Mouse (Mus musculus): ENCODE results near the gene Flvcr1.

Gene Flvcr1

DNA sequence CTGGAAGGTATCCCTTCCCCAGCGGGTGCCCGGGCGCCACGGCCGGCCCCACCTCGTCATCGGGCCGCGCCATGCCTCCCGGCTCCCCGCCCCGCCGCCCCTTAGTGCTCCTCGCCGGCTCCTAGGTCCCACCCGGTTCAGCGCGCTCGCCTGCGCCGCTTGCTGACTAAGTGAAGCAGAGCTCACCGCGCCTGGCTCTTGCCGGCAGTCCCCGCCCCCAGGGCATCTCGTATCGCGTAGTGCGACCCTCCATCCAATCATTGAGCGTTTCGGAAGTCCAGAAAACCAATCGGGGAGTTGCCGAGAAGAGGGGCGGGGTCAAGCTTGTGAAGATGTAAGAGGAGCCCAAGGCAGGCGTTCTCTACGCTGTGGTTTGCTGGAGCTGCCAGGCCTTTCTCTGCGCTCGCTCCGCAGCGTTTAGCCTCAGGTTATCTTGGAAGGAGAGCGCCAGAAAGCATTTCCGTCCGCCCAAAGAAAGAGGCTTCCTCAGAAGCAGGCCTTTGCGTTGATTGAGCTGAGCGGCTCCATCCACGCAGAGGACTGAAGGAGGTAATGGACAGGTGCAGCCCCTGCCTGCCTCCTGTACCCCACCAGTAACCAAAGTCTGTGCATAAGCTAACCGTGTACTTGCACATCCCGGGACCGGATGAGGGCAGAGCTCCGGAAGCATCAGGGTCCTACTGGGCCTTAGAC, at the start of gene Flvcr1:
Gene Flvcr1, minus strand, starts transcription at position 138 of the 693 bp plus-strand sequence.
- peak; percentile 98 for ATAC-seq (ENCODE audit: insufficient number of reproducible peaks, low FRiP score, low TSS enrichment)

DNA sequence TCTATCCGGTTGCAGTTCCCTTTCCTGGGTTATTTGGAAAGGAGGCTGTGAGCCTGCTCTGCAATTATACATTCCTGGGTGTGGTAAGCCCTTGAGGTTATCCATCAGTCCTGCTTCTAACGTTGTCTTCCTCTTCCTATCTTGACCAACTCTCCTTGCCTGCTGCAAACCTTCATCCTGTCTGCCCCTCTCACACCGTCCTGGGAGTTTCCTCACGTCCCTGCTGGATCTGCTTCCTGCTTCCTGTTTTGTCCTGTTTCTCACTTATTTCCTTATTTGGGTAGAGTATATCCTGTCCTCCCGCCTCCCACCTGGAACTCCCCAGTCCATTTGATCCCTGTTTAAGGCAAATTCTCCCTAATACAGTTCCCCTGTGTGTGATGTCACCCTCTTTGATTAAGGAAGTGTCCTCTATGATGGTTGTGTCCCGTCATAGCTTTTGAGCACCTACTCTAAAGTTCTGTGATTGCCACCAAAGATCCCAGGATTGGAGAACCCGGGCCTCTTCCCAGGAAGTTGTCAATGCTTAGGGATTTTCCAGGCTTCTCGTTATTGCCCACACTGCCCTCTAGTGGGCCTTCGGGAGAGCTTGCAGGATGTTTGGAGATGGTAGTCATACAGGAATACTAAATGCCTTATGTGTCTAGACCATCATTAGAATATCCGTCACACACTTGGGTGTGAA, 49.4 kb upstream of the Flvcr1 start:
- peak; percentile 72 for ATAC-seq (ENCODE audit: insufficient number of reproducible peaks, low FRiP score, low TSS enrichment)

DNA sequence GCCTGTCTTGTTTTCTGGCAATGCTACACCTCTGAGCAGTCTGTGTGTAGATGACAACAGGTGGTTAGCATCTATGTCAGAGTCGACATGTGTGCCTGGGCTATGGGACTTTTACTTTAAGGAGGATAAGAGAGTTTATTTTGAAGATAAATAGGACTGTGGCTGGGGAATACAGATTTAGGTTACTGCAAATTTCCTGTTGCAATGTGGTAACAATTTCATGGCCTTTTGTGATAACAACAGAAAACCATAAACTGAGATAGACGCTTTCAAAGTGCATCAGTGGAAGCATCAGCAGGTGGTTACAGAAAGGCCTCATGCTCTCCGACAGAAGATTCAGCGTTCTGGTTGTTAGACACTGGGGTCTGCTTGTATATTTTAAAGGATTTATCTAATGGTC, 47.5 kb upstream of the Flvcr1 start:
- no peak for ATAC-seq (ENCODE audit: insufficient number of reproducible peaks, low FRiP score, low TSS enrichment)

DNA sequence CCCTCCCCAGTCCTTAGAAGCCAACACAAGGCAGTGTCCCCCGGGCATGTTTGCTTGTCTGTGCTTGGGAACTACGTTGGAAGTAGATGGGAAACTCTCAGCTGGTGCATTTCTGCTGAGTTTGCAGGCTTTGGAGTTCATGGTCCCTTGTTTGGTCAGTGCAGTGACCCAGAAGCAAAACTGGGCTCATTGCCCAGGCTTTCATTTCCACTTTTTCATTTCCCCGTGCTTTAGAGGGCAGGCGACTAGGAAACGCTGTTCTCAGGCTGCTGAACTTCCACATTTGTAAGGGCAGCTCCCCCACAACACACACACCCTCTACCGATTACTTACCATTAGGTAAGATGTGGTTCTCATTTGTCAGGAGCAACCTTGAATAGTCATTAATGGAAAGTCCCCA, 47.0 kb upstream of the Flvcr1 start:
- ATAC-seq (ENCODE audit: insufficient number of reproducible peaks, low FRiP score, low TSS enrichment) = no peak

DNA sequence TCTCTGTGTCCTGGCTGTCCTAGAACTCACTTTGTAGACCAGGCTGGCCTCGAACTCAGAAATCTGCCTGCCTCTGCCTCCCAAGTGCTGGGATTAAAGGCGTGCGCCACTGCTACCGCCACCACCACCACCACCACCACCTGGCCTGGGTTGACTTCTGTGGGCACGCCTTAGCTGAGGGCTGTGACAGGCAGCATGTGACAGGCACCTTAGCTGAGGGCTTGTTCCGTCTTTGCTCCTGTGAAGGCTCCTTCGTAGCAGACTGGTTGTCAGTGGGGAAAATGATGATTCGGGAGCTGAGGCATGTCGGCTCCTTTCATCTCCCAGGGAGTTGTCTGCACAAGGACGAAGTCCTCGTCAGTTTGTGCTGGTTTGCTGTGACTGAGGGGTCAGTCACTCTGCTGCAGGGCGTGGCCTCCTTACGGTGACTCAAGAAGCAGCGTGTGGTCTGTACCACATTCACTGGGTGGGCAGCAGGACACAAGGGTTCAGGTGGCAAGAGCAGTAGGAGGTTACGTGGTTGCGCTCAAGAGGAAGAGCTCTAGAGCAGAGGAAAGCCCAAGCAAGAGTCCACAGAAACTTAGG, 46.5 kb upstream of the Flvcr1 start:
- no peak for ATAC-seq (ENCODE audit: insufficient number of reproducible peaks, low FRiP score, low TSS enrichment)

DNA sequence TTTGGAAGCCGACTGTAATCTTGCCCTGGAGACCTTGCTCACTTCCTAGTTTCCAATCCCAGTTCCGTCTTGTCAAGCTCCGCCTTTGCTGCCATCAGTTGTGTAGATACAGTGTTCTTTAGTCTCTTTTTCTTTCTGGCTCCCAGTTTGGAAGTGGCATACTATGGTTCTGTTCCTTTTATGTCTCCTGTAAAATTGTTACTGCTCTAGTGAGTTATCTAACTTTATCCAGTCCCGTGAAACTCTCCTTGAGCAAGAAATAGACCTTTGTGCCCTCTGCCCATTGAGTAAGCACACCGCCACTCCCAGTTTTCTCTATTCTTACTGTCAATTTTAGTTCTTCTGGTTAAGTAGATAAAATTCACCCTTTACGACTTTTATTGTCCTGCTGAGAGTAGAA, 45.7 kb upstream of the Flvcr1 start:
- no peak for ATAC-seq (ENCODE audit: insufficient number of reproducible peaks, low FRiP score, low TSS enrichment)

- no peak for ATAC-seq (ENCODE audit: insufficient number of reproducible peaks, low FRiP score, low TSS enrichment)
Measured at GRCm38 (mm10) chr1:191070259-191070658, 44.3 kb upstream of the Flvcr1 start.

DNA sequence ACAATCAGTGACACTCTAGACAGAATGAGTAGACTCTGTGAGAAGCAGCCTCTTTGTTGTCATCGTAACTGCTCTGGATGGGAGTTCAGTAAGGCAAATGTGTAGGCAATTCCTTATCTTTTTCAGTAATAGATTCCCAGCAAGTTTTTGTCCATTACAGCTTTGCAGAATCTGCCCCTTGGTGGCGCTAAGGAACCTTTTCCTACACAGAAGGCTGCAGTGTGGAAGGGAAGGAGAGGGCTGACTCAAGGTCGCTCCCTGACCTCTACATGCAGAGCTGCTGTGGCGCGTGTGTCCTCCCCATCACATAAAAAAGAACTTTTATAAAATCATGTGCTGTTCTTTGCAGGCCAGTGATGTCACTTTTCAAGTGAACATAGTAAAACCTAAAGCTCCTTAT, 42.4 kb upstream of the Flvcr1 start:
- ATAC-seq (ENCODE audit: insufficient number of reproducible peaks, low FRiP score, low TSS enrichment) = no peak

DNA sequence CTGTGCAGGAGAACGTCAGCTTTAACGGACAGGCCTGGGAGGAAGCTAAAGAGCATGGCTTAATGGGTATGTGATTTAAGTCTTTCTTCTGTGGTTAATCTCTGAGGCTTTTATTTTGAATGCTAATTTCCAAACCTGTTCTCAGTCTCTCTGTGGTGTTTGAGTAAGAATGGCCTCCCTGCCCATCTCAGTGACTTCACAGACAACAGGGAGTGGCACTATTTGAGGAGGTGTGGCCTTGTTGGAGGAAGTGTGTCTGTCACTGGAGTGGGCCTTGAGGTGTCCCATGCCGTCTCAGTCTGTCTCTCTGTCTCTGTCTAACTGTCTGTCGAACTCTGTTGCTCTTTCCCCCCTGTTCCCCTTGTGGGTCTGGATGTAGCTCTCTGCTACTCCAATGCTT, 39.2 kb upstream of the Flvcr1 start:
- no peak for ATAC-seq (ENCODE audit: insufficient number of reproducible peaks, low FRiP score, low TSS enrichment)

DNA sequence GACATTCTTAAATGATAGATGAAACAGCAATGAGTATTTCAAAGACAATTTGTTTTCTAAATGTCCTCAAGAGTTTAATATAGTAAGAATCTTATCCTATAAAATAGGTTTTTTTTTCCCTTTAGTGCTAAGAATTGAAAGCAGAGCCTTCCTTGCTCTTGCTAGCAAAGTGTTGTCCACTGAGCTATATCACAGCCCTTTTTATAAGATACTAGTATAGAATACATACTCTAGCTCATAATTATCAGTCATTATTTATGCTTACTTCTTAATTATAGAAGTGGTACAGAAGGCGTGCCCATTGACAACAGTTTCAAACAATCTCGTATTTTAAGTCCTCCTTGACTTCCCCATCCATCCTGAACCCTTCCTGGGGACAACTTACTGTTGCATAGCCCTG, 38.6 kb upstream of the Flvcr1 start:
- no peak for ATAC-seq (ENCODE audit: insufficient number of reproducible peaks, low FRiP score, low TSS enrichment)

GRCm38 (mm10) chr1:191063700-191064099, 37.7 kb upstream of the Flvcr1 start:
- ATAC-seq (ENCODE audit: insufficient number of reproducible peaks, low FRiP score, low TSS enrichment) = no peak

DNA sequence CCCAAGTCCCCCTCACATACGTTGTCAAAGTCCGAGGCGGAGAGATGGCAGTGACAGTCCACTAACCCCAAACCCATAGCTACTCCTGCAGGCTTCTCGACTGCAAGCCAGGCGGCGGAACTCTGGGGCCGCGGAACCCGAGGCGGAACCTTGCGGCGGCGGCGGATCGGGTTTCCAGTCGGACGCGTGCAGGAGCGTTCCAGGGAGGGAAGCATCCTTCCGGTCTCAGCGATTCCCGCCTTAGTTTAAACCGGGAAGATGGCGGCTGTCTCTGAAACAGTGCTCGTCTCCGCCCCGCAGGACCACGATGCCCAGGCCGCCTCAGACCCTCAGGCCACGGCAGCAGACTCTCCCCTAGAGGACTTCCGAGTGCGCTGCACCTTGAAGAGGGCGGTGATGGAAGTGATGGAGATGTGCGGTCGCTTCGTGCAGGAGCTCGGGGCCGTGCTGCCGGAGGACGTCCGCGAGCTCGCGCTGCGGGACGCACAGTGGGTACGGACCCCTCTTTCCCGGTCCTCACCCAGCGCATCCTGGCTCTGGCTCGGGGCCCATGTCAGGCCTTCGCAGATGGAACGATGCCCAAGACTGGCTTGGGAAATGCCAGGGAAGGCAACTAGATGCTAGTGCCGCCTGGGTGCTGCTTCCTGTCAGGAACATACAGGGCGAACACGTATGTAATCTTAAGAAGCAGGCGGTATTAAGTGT, 37.0 kb upstream of the Flvcr1 start, which contains the start of the genes Tatdn3 and Nsl1:
Gene Tatdn3, minus strand, starts transcription at position 152 of the 705 bp plus-strand sequence.
Gene Nsl1, plus strand, starts transcription at position 232 of the 705 bp plus-strand sequence.
- peak; percentile 90 for ATAC-seq (ENCODE audit: insufficient number of reproducible peaks, low FRiP score, low TSS enrichment)

DNA sequence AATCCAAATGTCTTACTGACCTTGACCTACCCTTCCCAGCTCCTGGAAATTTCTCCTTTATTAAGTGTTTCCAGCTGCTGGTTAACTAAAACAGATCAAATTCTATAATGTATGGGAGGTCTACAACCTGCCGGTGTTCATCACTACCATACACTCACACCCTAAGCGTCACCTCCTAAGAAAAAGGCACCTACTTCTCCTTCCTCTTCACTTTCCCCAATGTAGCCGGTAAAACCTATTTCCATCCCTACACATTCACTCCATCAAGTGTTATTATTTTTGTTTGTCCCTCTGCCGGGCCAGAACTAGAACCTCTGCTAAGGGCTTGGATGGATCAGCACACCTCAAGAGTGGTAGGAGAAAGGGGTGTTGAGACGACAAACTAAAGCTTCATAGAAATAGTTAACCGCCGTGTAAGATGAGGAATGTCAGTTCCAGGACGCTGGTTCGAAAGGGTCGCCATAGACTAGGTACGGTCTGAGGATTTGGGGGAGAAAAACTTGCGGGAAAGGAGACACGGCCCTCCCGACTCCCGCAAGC, 36.4 kb upstream of the Flvcr1 start:
- no peak; the same call in 1 of the 2 replicates for ATAC-seq (ENCODE audit: insufficient number of reproducible peaks, low FRiP score, low TSS enrichment)

GRCm38 (mm10) chr1:191057461-191057860, 31.5 kb upstream of the Flvcr1 start:
- ATAC-seq (ENCODE audit: insufficient number of reproducible peaks, low FRiP score, low TSS enrichment) = no peak

GRCm38 (mm10) chr1:191055533-191055873, 29.5 kb upstream of the Flvcr1 start:
- no peak for ATAC-seq (ENCODE audit: insufficient number of reproducible peaks, low FRiP score, low TSS enrichment)

GRCm38 (mm10) chr1:191054870-191055532, 29.0 kb upstream of the Flvcr1 start:
- no peak for ATAC-seq (ENCODE audit: insufficient number of reproducible peaks, low FRiP score, low TSS enrichment)

GRCm38 (mm10) chr1:191053555-191053954, 27.6 kb upstream of the Flvcr1 start:
- ATAC-seq (ENCODE audit: insufficient number of reproducible peaks, low FRiP score, low TSS enrichment) = no peak

DNA sequence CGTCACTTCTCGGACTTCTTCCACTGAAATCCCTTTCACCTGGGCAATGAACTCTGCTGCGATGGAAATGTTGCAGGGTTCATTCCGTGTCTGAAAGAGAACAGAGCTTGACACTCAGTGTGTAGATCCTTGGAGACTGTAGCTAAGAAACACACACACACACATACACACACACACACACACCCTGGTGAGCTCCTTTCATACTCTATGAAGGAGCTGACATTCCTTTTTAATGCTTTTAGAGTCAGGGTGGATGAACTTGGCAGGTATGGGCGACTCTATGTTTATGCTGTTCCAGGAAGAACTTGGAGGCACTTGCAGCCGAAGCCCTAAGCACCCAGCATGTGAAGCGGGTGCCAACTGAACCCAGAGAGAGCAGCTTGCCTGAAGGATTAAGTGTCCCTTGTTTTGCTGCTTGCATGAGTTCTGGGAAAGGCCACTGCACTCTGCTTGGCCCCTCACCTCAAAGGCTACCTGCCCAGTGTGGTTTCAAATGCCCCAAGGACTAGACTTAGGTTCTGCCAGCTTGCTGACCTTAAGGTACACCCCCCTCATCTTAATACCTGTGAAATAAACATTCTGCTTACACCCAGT, 20.4 kb upstream of the Flvcr1 start:
- no peak for ATAC-seq (ENCODE audit: insufficient number of reproducible peaks, low FRiP score, low TSS enrichment)

DNA sequence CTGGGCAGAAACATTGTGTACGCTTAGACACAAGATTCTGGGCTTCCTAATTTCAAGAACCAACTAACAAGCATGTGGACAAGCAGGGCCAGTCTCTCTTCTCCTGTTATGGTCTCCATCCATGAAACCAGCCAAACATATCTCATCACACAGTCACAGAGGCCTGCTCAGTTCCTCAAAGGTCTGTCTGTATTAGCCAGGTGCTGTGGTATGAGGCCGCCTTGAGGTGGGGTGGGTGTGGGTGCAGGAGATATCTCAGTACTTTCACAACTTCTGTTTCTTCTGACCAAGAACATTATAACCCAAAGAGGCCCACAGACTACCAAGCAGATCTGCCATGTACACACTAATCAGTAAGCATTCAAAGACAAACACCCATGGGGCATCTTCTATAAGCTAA, 19.3 kb upstream of the Flvcr1 start:
- no peak for ATAC-seq (ENCODE audit: insufficient number of reproducible peaks, low FRiP score, low TSS enrichment)

DNA sequence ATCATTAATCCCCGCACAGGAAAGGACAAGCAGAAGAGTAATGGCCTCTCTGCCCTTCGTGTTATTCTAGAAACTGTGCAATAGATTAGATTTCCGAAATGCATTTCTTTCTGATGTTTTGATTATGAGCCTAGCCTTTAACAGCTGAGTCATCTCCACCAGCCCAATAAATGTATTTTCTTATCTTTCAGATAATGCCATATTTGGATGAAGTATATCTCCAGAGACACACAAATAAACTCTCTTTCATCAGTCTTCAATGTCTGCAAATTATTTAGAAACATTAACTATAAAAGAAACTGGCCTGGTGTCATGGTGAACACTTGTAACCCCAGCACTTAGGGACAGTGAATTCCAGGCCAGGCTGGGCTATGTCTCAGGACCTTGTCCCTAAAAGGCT, 16.7 kb upstream of the Flvcr1 start:
- ATAC-seq (ENCODE audit: insufficient number of reproducible peaks, low FRiP score, low TSS enrichment) = no peak
